Mouse (Mus musculus): ENCODE results near the gene Sgf29.
"Not testable (repeated sequence)": the region's sequence is repeated elsewhere in the genome, so short reads cannot be mapped to it uniquely, and the experiment has no call there.

The Sgf29 gene

GRCm38 (mm10) chr7:126642545-126643243 lies 6.4 kb upstream of the Sgf29 start:
- DNase-seq (ENCODE audit: low read depth, low spot score), result no peak

DNA sequence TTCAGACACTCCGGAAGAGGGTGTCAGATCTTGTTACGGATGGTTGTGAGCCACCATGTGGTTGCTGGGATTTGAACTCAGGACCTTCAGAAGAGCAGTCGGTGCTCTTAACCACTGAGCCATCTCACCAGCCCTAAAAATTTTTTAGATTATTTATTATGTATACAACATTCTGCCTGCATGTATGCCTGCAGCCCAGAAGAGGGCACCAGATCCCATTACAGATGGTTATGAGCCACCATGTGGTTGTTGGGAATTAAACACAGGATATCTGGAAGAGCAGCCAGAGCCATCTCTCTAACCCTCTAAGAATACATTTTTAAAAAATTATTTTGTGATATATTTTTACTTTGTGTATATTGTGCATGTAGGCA lies 5.9 kb upstream of the Sgf29 start:
- not testable (repeated sequence) for DNase-seq (ENCODE audit: low read depth, low spot score)

GRCm38 (mm10) chr7:126644345-126644744 lies 4.8 kb upstream of the Sgf29 start:
- no peak for DNase-seq (ENCODE audit: low read depth, low spot score)

- DNase-seq (ENCODE audit: low read depth, low spot score), result no peak
Observed at GRCm38 (mm10) chr7:126644914-126645313, 4.2 kb upstream of the Sgf29 start.

GRCm38 (mm10) chr7:126645708-126646107 lies 3.4 kb upstream of the Sgf29 start:
- DNase-seq (ENCODE audit: low read depth, low spot score), result no peak

- no peak for DNase-seq (ENCODE audit: low read depth, low spot score)
Observed at GRCm38 (mm10) chr7:126648486-126648885, 623 bp upstream of the Sgf29 start.

GRCm38 (mm10) chr7:126650852-126651251 lies 1.7 kb downstream of the Sgf29 start:
- DNase-seq (ENCODE audit: low read depth, low spot score), result no peak

DNA sequence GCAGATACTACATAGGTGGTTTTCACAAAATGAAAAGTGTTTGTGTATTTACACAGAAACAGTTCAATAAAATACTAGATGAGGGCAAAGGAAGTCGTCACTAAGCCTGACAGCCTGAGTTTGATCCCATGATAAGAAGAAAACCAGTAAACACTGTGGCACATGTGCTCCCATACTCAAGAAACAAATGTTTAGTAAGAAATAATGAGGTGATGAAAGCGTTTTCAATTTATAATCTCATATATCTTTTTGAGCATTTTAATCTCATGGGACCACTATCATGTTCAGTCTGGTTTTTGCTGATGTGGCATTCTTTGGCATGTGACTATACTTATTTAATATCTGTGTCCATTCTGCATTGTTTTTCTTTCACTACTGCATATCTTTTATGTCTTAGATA lies 4.9 kb downstream of the Sgf29 start:
- no peak for DNase-seq (ENCODE audit: low read depth, low spot score)

- no peak for DNase-seq (ENCODE audit: low read depth, low spot score)
Observed at GRCm38 (mm10) chr7:126655695-126656094, 6.6 kb downstream of the Sgf29 start.

- no peak for DNase-seq (ENCODE audit: low read depth, low spot score)
Observed at GRCm38 (mm10) chr7:126657522-126657921, 8.4 kb downstream of the Sgf29 start.

GRCm38 (mm10) chr7:126659771-126660170 lies 10.7 kb downstream of the Sgf29 start:
- no peak for DNase-seq (ENCODE audit: low read depth, low spot score)

DNA sequence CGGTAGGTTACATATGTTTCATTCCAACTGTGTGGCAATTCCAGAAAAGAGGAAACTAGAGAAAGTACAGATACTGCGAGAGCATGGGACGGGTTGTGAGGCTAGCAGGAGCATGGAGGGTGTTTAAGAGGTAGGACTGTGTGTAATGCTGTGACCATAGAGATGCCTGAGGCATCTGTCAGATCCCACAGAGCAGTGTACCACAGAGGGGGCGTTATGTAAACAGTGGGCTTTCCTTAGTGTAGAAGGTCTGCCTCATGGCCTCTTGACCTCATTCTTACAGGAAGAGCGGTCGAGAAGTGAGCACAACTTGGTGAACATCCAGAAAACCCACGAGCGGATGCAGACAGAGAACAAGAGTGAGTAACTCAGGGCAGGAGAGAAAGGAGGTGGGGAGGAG lies 14.5 kb downstream of the Sgf29 start:
- DNase-seq (ENCODE audit: low read depth, low spot score), result no peak

DNA sequence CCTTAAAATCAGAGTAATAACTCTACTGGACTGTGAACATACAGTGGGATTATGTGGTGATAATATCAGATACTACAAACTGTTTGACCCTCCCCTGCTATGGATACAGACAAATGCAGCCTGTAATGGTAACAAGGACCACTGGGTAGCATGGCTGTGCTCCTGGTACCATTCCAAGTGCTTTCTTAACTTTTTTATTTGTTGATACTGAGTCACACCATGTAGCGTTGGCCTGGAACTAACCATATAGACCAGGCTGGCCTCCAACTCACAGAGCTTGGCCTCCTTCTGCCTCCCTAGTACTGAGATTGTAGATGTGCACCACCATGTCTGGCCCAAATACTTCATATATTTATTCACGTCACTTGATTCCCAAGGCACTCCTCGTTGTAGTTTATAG lies 16.2 kb downstream of the Sgf29 start:
- no peak for DNase-seq (ENCODE audit: low read depth, low spot score)

DNA sequence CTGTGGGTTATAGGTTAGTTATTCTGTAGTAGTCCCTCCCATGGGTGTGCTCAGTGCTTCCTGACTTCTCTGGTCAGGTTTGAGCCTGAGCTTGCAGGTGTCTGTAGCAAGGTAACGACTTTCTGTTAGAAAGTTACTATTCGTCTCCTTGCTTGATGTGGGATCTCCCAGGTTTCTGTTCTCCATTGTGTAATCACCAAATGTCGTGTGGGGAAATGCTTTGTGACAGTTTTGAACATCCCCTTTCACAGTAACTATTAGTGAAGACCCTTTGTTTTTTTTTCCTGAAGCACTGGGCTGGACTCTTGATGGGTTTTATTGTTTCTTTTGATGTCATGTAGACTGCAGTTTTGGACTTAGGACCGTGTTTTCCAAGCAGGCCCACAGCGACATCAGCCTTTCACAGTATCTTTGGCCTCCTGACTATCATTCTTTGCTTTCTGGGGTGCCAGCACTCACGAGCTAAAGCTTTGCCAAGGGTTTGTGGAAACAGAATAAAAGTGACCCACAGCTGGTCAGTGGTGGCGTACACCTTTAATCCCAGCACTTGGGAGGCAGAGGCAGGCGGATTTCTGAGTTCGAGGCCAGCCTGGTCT lies 18.5 kb downstream of the Sgf29 start:
- no peak for DNase-seq (ENCODE audit: low read depth, low spot score)

GRCm38 (mm10) chr7:126668452-126668851 lies 19.3 kb downstream of the Sgf29 start:
- no peak for DNase-seq (ENCODE audit: low read depth, low spot score)

GRCm38 (mm10) chr7:126670152-126670551 lies 21.0 kb downstream of the Sgf29 start:
- DNase-seq (ENCODE audit: low read depth, low spot score), result no peak

DNA sequence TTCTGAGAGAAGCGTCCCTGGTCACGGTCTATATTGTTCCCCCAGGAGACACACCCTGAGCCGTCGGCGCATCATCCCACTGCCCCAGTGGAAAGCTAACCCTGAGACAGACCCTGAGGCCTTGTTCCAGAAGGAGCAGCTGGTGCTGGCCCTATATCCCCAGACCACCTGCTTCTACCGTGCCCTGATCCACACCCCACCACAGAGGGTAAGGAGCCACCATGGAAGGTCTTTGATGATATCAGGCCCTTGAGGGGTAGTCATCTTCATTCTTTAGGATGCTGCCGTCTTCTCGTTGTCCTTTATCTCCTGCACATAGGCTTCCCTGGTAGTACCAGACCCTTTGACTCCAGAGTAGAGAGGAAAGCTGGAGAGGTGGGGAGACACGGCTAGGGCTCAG lies 23.0 kb downstream of the Sgf29 start:
- DNase-seq (ENCODE audit: low read depth, low spot score), result no peak

DNA sequence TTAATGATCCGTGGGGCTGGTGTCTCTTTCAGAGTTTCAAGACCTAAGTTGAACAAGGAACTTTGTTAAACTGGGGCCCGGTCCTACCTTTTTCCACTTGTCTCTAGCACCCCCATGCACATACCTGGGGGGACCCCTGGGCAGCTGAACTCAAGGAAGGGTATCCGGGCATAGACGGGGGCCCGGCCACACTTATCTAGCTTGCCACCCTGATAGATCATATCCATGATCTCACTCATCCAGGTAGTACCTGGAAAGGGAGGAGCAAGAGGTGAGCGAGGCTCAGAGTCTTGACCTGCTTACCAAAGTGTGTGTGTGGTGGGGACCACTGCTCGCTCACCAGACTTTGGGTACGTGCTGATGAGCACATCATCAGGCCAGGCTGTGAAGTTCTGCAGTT lies 26.0 kb downstream of the Sgf29 start:
- no peak for DNase-seq (ENCODE audit: low read depth, low spot score)

- DNase-seq (ENCODE audit: low read depth, low spot score), result no peak
Observed at GRCm38 (mm10) chr7:126676207-126676606, 27.1 kb downstream of the Sgf29 start, which contains the start of gene Sult1a1. Sult1a1 (minus strand) TSS chr7:126676432.

- DNase-seq (ENCODE audit: low read depth, low spot score), result no peak
Observed at GRCm38 (mm10) chr7:126676631-126677220, 27.6 kb downstream of the Sgf29 start.

DNA sequence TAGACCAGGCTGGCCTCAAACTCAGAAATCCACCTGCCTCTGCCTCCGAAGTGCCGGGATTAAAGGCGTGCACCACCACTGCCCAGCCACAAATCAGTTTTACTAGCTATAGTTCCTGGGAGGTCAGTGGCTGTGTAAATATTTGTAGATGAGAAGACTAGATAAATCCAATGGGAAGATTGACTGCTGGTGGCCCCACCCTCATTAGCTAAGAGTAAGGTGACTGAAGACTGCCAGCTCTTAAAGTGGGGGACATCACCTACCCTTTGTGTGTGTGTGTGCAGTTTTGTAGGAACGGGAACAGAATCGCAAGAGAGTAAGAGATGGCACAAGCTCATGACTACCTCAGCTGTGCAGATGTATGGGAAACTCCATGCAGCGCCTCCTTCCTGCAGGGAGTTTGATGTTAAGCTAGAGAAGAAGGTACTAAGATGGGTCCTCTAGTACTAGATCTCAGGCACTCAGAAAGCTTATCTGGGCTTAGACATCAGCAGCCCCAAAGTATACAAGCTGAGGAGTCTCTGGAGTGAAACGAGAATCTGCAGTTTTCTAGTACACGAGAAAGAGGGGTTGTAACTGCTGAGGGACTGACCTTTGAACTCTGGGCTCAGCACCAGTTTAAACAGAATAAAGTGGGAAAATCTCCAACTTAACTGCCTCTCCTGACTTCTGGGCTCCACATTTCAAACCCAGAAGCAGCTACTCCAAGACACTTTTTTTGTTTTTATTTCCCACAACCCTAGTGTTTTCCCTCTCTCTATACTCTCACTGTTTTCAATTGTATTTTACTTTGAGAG lies 29.6 kb downstream of the Sgf29 start:
- no peak for DNase-seq (ENCODE audit: low read depth, low spot score)

- no peak for DNase-seq (ENCODE audit: low read depth, low spot score)
Observed at GRCm38 (mm10) chr7:126679683-126680082, 30.6 kb downstream of the Sgf29 start.
